Mouse (Mus musculus) mouse trophoblast stem cell (cell line): ENCODE results near the gene Gadd45g.

Experiments used
- in situ Hi-C, 2 experiments: fragments of 300-500 bp; cut with MseI, MboI; formaldehyde crosslinking; loops; 2 replicates in 1 of 2; 3 replicates in 1 of 2; pipeline ENCODE4 v1.15.1; 2025

Gene Gadd45g

GRCm38 (mm10) chr13:51833611-51834010 lies 12.9 kb upstream of the Gadd45g start:
- in situ Hi-C loops = loop anchor here (25.0 kb wide), 2 partner anchors 704 to 779 kb away; partner anchors contain the start of gene Diras2 (in 2 of the 2)

GRCm38 (mm10) chr13:51834024-51834423 lies 12.5 kb upstream of the Gadd45g start:
- in situ Hi-C loops = loop anchor here (25.0 kb wide), 2 partner anchors 703 to 778 kb away; partner anchors contain the start of gene Diras2 (in 2 of the 2)

DNA sequence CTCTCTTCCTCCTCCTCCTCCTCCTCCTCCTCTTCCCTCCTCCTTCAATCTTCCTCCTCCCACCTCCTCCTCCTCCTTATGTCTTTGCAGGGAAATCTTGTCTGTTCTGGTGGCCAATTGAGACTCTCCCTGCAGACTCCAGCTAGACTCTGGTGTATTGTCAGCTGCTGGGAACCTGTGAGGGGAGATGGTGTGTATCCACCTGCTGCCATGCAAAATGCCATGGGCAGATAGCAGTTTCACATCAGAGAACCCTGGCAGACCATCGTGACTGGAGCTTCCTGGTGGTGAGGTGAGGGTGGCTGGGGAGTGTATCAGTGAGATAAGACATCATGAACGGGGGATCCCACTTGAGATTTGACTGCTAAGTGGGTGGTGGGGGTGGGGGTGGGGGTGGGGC lies 12.0 kb upstream of the Gadd45g start:
- in situ Hi-C loops = loop anchor here (25.0 kb wide), 2 partner anchors 703 to 778 kb away; partner anchors contain the start of gene Diras2 (in 2 of the 2)

GRCm38 (mm10) chr13:51835208-51835607 lies 11.3 kb upstream of the Gadd45g start:
- in situ Hi-C loops = loop anchor here (25.0 kb wide), 2 partner anchors 702 to 777 kb away; partner anchors contain the start of gene Diras2 (in 2 of the 2)

DNA sequence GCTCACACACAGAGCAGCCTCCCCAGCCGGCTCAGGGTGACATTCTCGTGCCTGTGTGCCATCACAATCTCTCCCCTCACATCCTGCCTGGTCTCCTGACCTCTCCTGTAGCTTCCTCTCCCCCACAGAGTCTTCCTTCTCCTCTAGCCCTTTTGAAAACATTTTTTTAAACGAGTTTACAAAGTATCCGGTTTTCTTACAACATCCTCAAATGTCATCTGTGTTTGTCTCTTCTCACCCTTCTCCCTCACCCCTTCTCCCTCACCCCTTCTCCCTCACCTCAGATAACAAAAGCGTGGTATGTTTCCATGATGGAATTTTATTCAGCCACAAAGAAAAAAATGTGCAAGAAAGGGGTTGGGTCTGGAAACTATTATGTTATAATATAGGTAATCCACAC lies 9.1 kb upstream of the Gadd45g start:
- in situ Hi-C loops = loop anchor here (25.0 kb wide), 2 partner anchors 700 to 775 kb away; partner anchors contain the start of gene Diras2 (in 2 of the 2)

GRCm38 (mm10) chr13:51839250-51840026 lies 7.0 kb upstream of the Gadd45g start:
- in situ Hi-C loops = loop anchor here (5.0 to 25.0 kb wide), 5 partner anchors 125 to 773 kb away; partner anchors contain the start of gene Diras2 (in 2 of the 2)

DNA sequence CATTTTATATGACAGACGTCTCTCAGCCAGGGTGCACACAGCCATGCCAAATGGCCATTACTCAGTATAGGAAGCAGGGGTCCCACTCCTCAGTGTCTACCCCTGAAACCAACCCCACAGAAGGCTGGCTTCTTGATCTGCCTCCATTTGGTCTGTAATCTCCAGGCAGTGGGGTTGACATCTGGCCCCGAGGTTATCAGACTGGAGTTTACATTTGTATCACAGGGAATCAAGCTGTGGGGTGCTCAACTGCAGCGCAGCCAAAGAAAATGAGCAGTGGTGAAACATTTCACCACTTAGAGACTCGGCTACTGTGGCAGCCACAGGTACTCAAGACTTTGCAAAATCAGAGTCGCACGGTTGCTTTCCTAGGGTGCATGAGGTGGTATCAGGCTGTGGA lies 5.8 kb upstream of the Gadd45g start:
- in situ Hi-C loops = loop anchor here (5.0 to 25.0 kb wide), 5 partner anchors 124 to 772 kb away; partner anchors contain the start of gene Diras2 (in 2 of the 2)

DNA sequence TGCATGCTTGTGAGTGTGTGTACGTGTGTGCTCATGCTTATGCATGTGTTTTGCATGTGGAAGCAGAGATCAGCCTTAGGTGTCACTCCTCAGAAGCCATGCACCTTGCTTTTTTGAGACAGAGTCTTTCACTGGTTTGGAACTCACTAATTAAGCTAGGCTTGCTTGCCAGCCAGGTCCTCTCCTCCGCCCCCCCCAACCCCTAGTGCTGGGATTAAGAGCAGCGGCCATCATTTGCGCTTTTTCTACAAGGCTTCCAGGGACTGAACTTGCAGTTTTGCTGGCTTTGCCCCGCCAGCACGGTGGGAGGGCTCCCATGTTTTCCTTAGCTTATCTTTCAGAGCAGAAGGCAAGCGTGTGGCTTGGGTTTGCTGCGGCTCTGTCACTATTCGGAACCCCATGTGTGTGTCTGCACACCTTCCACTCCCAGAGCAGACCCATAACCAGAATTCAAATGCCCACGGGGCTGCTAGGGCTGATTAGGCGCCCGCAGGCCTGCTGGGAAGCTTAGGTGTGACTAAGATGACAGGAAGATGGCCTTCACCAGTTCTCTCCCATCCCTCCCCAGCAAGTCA lies 4.8 kb upstream of the Gadd45g start:
- in situ Hi-C loops = loop anchor here (5.0 to 25.0 kb wide), 5 partner anchors 123 to 771 kb away; partner anchors contain the start of gene Diras2 (in 2 of the 2)

DNA sequence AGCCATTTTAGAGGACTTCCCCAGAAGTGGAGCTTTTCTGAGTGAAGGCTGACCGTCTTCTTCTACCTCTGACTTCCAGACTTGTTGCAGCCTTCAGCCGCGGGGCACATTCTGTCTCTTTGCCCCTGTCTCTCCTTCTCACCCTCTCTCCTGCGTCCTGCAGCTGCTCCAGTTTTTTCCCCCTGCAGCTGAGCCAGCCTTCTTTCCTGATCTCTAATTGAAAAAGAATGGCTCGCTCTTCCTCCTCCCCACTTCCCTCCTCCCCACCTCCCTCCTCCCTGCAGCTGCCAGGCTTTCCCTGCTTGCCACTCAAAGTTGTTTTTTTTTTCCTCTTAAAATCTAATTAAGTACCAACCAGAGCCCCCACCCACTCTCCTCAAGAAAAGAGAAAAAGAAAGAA lies 4.3 kb upstream of the Gadd45g start:
- in situ Hi-C loops = loop anchor here (5.0 to 25.0 kb wide), 5 partner anchors 123 to 770 kb away; partner anchors contain the start of gene Diras2 (in 2 of the 2)

DNA sequence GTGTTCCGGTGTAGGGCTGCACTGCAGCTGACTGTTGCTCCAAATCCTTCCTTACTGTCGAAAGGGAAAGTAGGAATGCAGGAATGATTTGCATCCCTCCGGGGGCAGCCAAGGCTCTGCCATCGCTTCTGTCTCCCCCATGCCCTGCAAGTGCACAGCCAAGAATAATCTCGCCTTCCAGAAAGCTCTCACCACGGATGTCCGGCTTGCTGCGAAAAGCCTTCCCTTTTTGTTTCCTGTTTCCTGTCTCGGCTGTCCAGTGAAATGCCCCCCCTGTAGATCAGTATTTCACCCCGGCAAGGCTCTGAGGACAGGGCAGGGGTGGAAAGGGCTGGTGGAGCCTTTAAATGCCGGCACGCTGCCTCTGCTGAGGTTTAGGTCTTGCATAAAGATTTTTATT lies 3.7 kb upstream of the Gadd45g start:
- in situ Hi-C loops = loop anchor here (5.0 to 25.0 kb wide), 5 partner anchors 122 to 770 kb away; partner anchors contain the start of gene Diras2 (in 2 of the 2)

- in situ Hi-C loops = loop anchor here (5.0 to 25.0 kb wide), 5 partner anchors 122 to 769 kb away; partner anchors contain the start of gene Diras2 (in 2 of the 2)
These were observed 3.2 kb upstream of the Gadd45g start for GRCm38 (mm10) chr13:51843298-51843697.

DNA sequence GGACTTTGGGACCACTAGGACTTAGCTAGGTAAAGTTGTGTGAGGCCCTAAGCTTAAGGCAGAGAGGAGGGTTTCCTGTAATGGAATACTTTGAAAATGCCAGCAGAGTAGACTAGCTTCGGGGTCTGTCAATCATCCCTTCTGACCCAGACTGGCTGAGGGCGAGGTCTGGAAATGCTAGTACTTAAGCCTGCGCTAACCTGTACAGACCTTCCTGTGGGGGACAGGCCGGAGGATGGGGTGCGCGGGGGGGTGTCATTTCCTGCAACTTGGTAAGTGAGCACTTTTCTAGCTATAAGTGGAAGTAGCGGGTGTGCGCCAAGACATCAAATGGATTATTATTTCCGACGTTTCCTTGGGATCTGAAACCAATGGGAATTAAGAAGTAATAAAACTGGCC lies 2.4 kb upstream of the Gadd45g start:
- in situ Hi-C loops = loop anchor here (5.0 to 25.0 kb wide), 5 partner anchors 121 to 768 kb away; partner anchors contain the start of gene Diras2 (in 2 of the 2)

- in situ Hi-C loops = loop anchor here (5.0 to 25.0 kb wide), 5 partner anchors 120 to 768 kb away; partner anchors contain the start of gene Diras2 (in 2 of the 2)
These were observed 1.8 kb upstream of the Gadd45g start for GRCm38 (mm10) chr13:51844661-51845060.

GRCm38 (mm10) chr13:51845072-51845471 lies 1.4 kb upstream of the Gadd45g start:
- in situ Hi-C loops = loop anchor here (10.0 to 25.0 kb wide), 4 partner anchors 120 to 767 kb away; partner anchors contain the start of gene Diras2 (in 2 of the 2)

DNA sequence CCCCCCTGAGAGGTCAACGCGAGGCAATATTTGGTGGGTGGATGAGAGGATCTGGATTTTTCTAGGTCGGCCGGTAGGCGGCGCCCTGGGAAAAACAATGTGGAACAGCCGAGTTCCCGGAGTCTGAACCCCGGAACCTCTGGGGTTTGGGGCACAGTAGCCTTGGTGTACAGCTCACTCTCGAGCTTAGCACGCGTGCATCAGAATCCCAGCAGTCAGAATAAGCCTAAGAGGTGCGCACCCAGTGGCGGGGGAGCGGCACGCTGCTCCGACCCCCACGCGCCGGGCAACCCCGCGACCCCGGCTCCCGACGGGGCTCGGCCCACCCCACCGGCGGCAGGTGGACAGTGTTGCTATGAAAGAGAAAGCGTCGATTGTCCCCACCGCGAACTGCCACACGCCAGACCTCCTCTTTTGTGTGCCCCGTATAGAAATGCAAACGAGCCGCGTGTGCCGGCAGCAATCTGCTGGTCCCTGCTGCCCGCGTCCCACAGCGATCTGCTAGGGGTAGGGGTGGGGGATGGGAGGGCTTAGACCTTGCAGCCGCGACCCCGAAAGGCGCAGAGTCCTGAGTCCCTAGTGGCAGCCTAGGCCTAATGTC lies 787 bp upstream of the Gadd45g start:
- in situ Hi-C loops = loop anchor here (10.0 to 25.0 kb wide), 4 partner anchors 119 to 767 kb away; partner anchors contain the start of gene Diras2 (in 2 of the 2)

DNA sequence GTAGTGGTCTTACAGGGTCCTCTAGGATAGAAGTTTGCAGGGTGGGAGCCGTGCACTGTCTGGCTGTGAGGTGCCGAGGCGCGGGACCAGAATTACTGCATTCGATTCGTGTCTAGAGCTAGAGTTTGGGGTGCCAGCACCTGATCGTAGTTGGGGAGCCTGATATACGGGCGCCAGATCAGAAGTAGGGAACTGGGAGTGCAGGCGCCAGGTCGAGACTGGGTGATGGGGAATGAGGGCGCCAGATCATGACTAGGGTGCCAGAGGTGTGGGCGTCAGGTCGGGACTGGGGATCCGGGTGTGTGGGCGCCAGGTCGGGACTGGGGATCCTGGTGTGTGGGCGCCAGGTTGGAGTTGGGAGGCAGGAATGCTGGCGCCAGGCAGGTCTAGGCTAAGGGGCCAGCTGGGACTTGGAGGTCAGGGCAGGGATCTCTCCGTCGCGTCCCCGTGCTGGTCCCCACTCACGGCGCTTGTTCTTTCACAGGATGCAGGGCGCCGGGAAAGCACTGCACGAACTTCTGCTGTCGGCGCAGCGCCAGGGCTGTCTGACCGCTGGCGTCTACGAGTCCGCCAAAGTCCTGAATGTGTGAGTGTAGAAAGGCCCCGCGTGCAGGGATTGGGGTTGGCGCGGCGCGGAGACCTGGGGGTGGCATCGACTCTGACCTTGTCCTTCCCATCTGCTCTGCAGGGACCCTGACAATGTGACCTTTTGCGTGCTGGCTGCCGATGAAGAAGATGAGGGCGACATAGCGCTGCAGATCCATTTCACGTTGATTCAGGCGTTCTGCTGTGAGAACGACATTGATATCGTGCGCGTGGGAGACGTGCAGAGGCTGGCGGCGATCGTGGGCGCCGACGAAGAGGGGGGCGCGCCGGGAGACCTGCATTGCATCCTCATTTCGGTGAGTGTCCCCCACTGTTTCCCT lies 653 bp downstream of the Gadd45g start:
- in situ Hi-C loops = loop anchor here (10.0 to 25.0 kb wide), 4 partner anchors 118 to 765 kb away; partner anchors contain the start of gene Diras2 (in 2 of the 2)

GRCm38 (mm10) chr13:51847979-51848480 lies 1.6 kb downstream of the Gadd45g start:
- in situ Hi-C loops = loop anchor here (10.0 to 25.0 kb wide), 4 partner anchors 117 to 764 kb away; partner anchors contain the start of gene Diras2 (in 2 of the 2)

GRCm38 (mm10) chr13:51848481-51849240 lies 2.2 kb downstream of the Gadd45g start:
- in situ Hi-C loops = loop anchor here (10.0 to 25.0 kb wide), 4 partner anchors 116 to 764 kb away; partner anchors contain the start of gene Diras2 (in 2 of the 2)
